Mouse (Mus musculus) ES-E14 (cell line): ENCODE measurements around the gene Trio. TPM values are rescaled to one million over a fixed set of nuclear protein-coding genes. Genes with fewer than 3 reads are reported as not detected.
A peak's percentile ranks its signal among the peaks of the same experiment; 100 is the strongest.

ENCODE experiments used
- DNase-seq: peaks from one replicate; pipeline ENCODE4 v3.0.0-alpha.2; 2013; ENCODE audit warnings: low read depth, low spot score
- H3K27ac ChIP-seq: 2 replicates; pipeline ENCODE4 v1.5.1; 2012; ENCODE audit warnings: low read depth, mild to moderate bottlenecking, low read length, moderate library complexity, mixed read lengths; ENCODE audit not compliant: poor library complexity, insufficient read depth, severe bottlenecking
- H3K36me3 ChIP-seq: 2 replicates; pipeline ENCODE4 v1.6.1; 2012; ENCODE audit warnings: mild to moderate bottlenecking, low read length, moderate library complexity, mixed read lengths; ENCODE audit not compliant: control insufficient read depth, poor library complexity, insufficient read depth, severe bottlenecking
- H3K4me1 ChIP-seq, 2 experiments: fragments of 150-350 bp in 1 of 2; sonication (generic) in 1 of 2; 2 replicates each; pipeline ENCODE4 v1.6.1; 2012; ENCODE audit warnings: low read length in 2 of 2, mild to moderate bottlenecking in 1 of 2, mixed read lengths in 1 of 2; ENCODE audit not compliant: control insufficient read depth in 2 of 2, insufficient read depth in 2 of 2, poor library complexity in 1 of 2
- H3K4me3 ChIP-seq, 2 experiments: fragments of 150-350 bp in 1 of 2; sonication (generic) in 1 of 2; 2 replicates each; pipeline ENCODE4 v1.5.1; 2012; ENCODE audit warnings: low read length in 2 of 2, low read depth in 1 of 2, mild to moderate bottlenecking in 1 of 2, mixed read lengths in 1 of 2; ENCODE audit not compliant: insufficient read depth in 1 of 2, poor library complexity in 1 of 2, severe bottlenecking in 1 of 2
- H3K9ac ChIP-seq: 2 replicates; pipeline ENCODE4 v1.6.1; 2012; ENCODE audit warnings: low read depth, mild to moderate bottlenecking, low read length, mixed read lengths; ENCODE audit not compliant: poor library complexity, insufficient read depth, severe bottlenecking
- H3K9me3 ChIP-seq: fragments of 150-350 bp; sonication (generic); 2 replicates; pipeline ENCODE4 v1.6.1; 2012; ENCODE audit warnings: low read depth, mild to moderate bottlenecking, low read length; ENCODE audit not compliant: control insufficient read depth, insufficient read depth
- CHD2 ChIP-seq: IDR thresholded peaks from 2 replicates; pipeline ENCODE4 v1.6.1; 2014; ENCODE audit warnings: mild to moderate bottlenecking, low read depth, low read length, inconsistent platforms
- HCFC1 ChIP-seq: IDR thresholded peaks from 2 replicates; pipeline ENCODE4 v1.6.1; 2012; ENCODE audit warnings: low read length, inconsistent platforms, borderline replicate concordance; ENCODE audit not compliant: insufficient read depth
- MAFK ChIP-seq: IDR thresholded peaks from 2 replicates; pipeline ENCODE4 v1.6.1; 2014; ENCODE audit warnings: mild to moderate bottlenecking, low read depth, low read length, inconsistent platforms; ENCODE audit not compliant: insufficient read depth
- ZC3H11A ChIP-seq: IDR thresholded peaks from 2 replicates; pipeline ENCODE4 v1.6.1; 2012; ENCODE audit warnings: low read depth, mild to moderate bottlenecking, inconsistent platforms, low read length, borderline replicate concordance
- ZNF384 ChIP-seq: IDR thresholded peaks from 2 replicates; pipeline ENCODE4 v1.6.1; 2012; ENCODE audit warnings: low read depth, low read length, inconsistent platforms
- in situ Hi-C, 2 experiments: fragments of 600-800 bp; cut with MboI; formaldehyde crosslinking; loops; one replicate each; pipeline ENCODE4 v1.15.1; 2025; ENCODE audit warnings: low sequenced_read_pairs in 2 of 2, inconsistent platforms in 1 of 2; ENCODE audit not compliant: unreplicated experiment in 2 of 2
- total RNA-seq: library from RNA; depleted of rRNA; stranded (reverse); fragments of 300-350 nt; gene quantifications from 2 replicates; pipeline ENCODE4 v1.2.3, GENCODE M21; 2012

Trio gene
- total RNA-seq, 1 experiment = 34.4 TPM

DNA sequence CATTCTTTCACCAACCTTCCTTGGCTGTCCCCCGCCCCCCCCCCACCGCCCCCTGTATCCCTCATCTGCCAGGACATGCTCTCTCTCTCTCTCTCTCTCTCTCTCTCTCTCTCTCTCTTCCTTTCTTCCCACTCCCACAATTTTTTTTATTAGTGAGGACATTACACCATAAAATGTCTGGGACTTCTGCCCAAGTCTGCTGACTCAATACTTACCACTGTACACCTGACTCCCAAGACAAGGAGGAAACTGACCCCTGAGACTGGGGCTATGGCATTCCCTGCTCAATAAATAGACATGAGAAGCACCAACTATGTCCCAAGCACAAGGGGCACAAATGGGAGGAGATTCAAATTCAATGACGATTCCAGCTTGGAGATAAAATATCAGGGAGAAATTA lies 18.1 kb downstream of the Trio start:
- Histone ChIP-seq H3K9me3 (no peaks in the 10 kb centered on the region), H3K9ac (no peak overlapping the region), H3K4me3 (no peak overlapping the region), H3K4me1 (no peaks in the 10 kb centered on the region; a peak in 1 of 4 replicates), H3K36me3 (no peaks in the 10 kb centered on the region), H3K27ac (no peak overlapping the region)
- DNase-seq = no peak
- TF ChIP-seq ZC3H11A = no peak
- no peak for TF ChIP-seq ZNF384
- TF ChIP-seq MAFK = no peak
- TF ChIP-seq HCFC1 = no peak
- TF ChIP-seq CHD2 = no peak
- in situ Hi-C loops = no loop called here

DNA sequence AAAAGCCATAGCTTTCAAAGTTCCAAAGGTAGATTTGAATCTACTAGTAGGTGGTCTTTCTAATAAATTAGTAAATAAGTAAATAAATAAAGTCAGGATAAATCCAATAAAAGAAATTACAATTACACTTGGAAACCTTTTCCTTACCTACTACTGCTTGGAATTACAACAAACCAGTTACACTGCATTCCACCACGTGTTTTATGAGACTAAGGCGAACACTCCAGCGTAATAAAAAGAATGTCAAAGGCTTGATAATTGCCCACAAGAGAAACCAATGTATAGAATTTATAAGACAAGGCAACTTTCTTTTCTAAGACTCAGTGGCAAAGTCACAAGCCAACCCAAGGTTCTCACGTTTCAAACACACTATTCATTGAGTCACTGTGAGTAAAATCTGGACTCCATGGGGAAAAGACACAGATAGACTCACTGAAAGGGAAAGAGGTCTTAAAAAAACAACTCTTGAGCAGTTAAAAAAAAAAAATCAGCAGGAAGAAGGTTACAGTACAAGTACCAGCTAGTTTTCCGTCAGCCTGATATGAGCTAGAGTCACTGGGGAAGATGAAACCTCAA lies 21.4 kb downstream of the Trio start:
- in situ Hi-C loops = no loop called here
- Histone ChIP-seq H3K36me3 (no peaks in the 10 kb centered on the region), H3K4me1 (peaks cover 1 to 2% of the 10 kb centered on the region in 2 experiments; a peak in 1 of 4 replicates), H3K9ac (no peak overlapping the region), H3K9me3 (no peaks in the 10 kb centered on the region), H3K27ac (no peak overlapping the region), H3K4me3 (no peak overlapping the region)
- no peak for TF ChIP-seq ZNF384
- TF ChIP-seq ZC3H11A = no peak
- TF ChIP-seq HCFC1 = no peak
- no peak for TF ChIP-seq CHD2
- no peak for TF ChIP-seq MAFK
- no peak for DNase-seq

DNA sequence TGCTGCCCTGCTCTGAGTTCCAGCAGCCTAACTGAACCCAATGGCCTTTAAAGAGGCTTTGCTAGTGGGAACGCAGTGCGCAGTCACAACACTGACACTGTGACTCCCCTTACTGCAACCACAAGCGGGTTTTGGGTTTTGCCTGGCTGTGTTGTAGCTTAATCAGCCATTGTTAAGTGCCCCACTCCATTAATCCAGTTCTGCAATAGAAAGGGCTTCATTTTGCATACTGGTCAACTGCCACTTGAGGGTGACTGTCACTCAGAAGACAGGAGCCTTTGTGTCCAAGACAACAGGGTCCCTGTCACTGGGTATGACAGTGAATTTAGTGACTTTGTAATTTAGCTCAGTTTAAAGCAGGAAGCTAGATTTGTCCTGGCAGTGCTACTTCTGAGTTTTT lies 23.1 kb downstream of the Trio start:
- no peak for TF ChIP-seq ZNF384
- no peak for TF ChIP-seq MAFK
- no peak for TF ChIP-seq ZC3H11A
- no peak for TF ChIP-seq HCFC1
- no peak for TF ChIP-seq CHD2
- Histone ChIP-seq H3K36me3 (no peaks in the 10 kb centered on the region), H3K27ac (no peak overlapping the region), H3K9me3 (no peaks in the 10 kb centered on the region), H3K4me3 (no peak overlapping the region), H3K4me1 (peaks cover 1 to 12% of the 10 kb centered on the region in 2 experiments; a peak in 2 of 4 replicates), H3K9ac (no peak overlapping the region)
- in situ Hi-C loops = no loop called here
- DNase-seq = no peak

DNA sequence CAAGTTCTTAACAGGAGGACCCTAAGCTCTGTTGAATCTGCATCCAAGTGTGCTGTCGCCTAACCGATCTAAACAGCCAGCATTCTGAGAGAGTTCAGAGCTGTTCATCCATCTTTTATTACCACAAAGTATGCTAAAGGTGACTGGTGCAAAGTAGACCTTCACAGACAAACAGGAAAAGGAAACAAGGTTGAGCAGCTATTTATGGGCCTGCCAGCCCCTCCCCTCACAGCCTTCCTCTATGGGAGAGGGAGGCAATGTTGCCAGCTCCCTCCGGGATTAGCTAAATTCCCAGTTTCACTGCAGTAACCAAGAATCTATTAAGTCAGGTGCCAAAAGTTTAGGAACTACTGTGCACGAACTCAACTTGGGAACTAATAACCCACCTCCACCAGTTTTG lies 24.3 kb downstream of the Trio start:
- H3K4me1 ChIP-seq = peaks cover 1 to 18% of the 10 kb centered on the region in 2 experiments; a peak in 2 of 4 replicates

DNA sequence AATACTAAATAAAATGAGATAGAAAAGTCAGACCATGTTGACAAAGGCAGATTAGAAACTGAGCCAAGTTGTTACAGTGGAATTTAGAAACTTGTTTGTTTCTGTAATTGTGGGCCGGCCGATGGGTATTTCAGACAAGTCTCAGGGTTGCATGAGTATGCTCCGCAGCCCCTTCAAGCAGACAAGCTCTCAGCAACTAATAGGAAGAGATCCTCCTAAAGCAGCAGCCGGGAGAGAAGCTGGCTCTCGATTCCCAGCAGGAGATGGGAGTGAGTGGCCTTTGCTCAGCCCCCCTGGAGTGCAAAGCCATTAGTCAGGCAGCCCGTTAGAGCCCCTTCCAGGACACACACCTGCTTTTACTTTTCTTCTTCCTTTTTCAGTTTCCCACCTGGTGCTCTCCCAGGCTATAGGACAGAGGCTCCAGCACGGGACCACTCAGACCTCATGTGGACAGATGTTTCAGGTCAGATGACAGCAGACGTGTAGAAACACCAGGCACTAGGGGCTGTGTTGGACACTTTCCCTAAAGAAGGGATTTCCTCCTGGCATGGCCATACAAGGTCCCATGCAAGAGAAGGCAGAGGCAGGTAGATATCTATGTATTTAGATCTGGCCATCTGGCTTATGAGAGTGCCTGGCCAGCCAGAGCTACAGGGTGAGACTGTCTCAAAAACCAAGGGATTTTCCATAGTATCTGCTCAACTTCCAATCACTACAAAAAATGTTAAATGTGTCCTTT lies 26.9 kb downstream of the Trio start:
- TF ChIP-seq MAFK (no peak), CHD2 (no peak), HCFC1 (no peak), ZC3H11A (no peak), ZNF384 (no peak)
- Histone ChIP-seq H3K9ac (no peak overlapping the region), H3K9me3 (no peaks in the 10 kb centered on the region), H3K27ac (no peak overlapping the region), H3K4me3 (no peak overlapping the region), H3K36me3 (no peaks in the 10 kb centered on the region), H3K4me1 (peaks cover 4 to 32% of the 10 kb centered on the region in 2 experiments; a peak in 3 of 4 replicates)
- peak; percentile 57 for DNase-seq
- in situ Hi-C loops = no loop called here

More for the DNA sequence above, 24.3 kb downstream of the Trio start:
- no peak overlapping the region for H3K27ac ChIP-seq
- H3K9ac ChIP-seq = no peak overlapping the region
- no peak for TF ChIP-seq ZNF384
- no peaks in the 10 kb centered on the region for H3K9me3 ChIP-seq
- in situ Hi-C loops = no loop called here
- H3K36me3 ChIP-seq = no peaks in the 10 kb centered on the region
- H3K4me3 ChIP-seq = no peak overlapping the region
- no peak for DNase-seq
